Mouse (Mus musculus): ENCODE measurements around the gene Zfp54. TPM values are rescaled to one million over a fixed set of nuclear protein-coding genes. Genes with fewer than 3 reads are reported as not detected.
"Not testable (repeated sequence)": the region's sequence is repeated elsewhere in the genome, so short reads cannot be mapped to it uniquely, and the experiment has no call there.

Gene Zfp54
- polyA plus RNA-seq, 1 experiment from 2014 or later = 6.1 TPM

DNA sequence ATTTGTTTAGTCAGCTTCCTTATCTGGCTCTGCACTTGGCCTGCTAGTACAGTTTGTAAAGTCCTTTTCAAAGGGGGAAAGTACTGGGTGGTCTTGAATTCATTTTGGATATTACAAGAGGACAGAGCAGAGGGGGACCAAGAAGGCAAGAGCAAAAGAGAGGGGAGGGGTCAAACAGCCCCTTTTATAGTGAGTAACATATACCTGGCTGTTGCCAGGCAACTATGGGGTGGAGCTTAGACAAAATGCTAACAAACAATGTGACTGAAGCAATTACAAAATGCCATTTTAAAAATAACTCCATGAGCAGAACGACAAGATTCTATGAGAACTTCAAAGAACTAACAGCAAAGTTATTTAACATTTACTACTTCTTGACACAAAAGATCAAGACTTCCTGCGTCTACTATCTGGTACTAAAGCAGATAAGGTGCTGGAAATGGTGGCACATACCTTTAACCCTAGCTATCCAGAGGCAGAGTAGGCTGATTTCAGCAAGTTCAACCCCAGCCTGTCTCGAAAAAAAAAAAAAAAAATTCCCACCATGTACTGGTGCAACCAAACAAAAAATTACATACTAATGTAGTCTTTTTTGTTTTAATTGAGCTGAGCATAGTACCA lies 49.1 kb downstream of the Zfp54 start:
- WGBS = 60% methylated on average over 3 of the region's 3 CpGs

DNA sequence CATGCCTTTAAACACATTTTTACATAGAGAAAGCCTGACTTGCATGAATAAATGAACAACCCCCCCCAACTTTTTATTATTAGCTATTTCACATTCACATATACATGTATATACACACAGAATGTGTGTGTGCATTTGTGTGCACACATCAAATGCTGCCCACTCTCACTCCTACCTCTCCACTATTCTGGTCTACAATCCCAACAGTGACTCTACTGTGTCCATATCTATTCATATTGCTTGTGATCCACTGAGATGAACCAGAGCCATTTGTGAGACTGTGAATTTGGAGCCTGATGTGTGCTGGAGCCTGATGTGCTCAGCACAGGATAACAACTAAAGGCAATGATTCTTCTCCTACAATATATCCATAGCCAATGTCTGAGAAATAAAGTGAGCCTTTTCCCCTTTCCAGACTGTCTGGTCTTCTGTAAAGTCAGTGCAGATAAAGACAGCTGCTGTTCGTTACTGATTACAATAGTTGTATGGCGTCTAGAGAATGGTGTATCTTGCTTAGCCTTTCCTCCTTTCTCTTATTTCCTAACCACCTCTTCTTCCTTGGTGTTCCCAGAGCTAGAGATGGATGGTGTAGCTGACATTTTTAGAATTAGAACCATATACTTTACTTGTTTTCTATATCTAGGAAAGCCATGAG lies 49.8 kb downstream of the Zfp54 start:
- Histone ChIP-seq H3K4me1 (replicated peaks; ENCODE audit: control insufficient read depth, insufficient read depth, low read length) (0 out of 2 replicates have a peak, but pooled peaks cover 6% of the 10 kb centered on the region), H3K36me3 (ENCODE audit: control insufficient read depth, insufficient read depth, low read length) (no peaks in the 10 kb centered on the region), H3K4me3 (ENCODE audit: low read depth, low read length) (no peak overlapping the region), H3K4me2 (ENCODE audit: low read length) (no peak overlapping the region), H3K9me3 (ENCODE audit: control insufficient read depth, low read length) (no peaks in the 10 kb centered on the region), H3K9ac (ENCODE audit: low read length) (no peak overlapping the region), H3K27me3 (replicated peaks; ENCODE audit: control insufficient read depth, insufficient read depth, low read length) (no peaks in the 10 kb centered on the region), H3K27ac (ENCODE audit: low read depth) (no peak overlapping the region)
- DNase-seq (ENCODE audit: low spot score) (no peak), ATAC-seq (replicated peaks; ENCODE audit: low FRiP score, low TSS enrichment, low read depth) (no peak)
- WGBS = 35% methylated on average over 2 of the region's 2 CpGs

More for the DNA sequence above, 49.1 kb downstream of the Zfp54 start:
- no peaks in the 10 kb centered on the region for H3K36me3 ChIP-seq (ENCODE audit: control insufficient read depth, insufficient read depth, low read length)
- 0 out of 2 replicates have a peak, but pooled peaks have one; percentile 32 for ATAC-seq (replicated peaks; ENCODE audit: low FRiP score, low TSS enrichment, low read depth)
- H3K9me3 ChIP-seq (ENCODE audit: control insufficient read depth, low read length) = no peaks in the 10 kb centered on the region
- no peak overlapping the region for H3K4me3 ChIP-seq (ENCODE audit: low read depth, low read length)
- 0 out of 2 replicates have a peak, but pooled peaks cover 6% of the 10 kb centered on the region for H3K4me1 ChIP-seq (replicated peaks; ENCODE audit: control insufficient read depth, insufficient read depth, low read length)
- no peaks in the 10 kb centered on the region for H3K27me3 ChIP-seq (replicated peaks; ENCODE audit: control insufficient read depth, insufficient read depth, low read length)
- H3K27ac ChIP-seq (ENCODE audit: low read depth) = no peak overlapping the region
- no peak overlapping the region for H3K9ac ChIP-seq (ENCODE audit: low read length)
- no peak overlapping the region for H3K4me2 ChIP-seq (ENCODE audit: low read length)
- no peak for DNase-seq (ENCODE audit: low spot score)

GRCm38 (mm10) chr17:21473362-21474190 lies 50.5 kb downstream of the Zfp54 start:
- no peaks in the 10 kb centered on the region for H3K36me3 ChIP-seq (ENCODE audit: control insufficient read depth, insufficient read depth, low read length)
- no peaks in the 10 kb centered on the region for H3K27me3 ChIP-seq (replicated peaks; ENCODE audit: control insufficient read depth, insufficient read depth, low read length)
- H3K4me2 ChIP-seq (ENCODE audit: low read length) = peak overlapping the region; percentile 11; the same call in 1 of the 2 replicates
- H3K4me1 ChIP-seq (replicated peaks; ENCODE audit: control insufficient read depth, insufficient read depth, low read length) = 0 out of 2 replicates have a peak, but pooled peaks cover 6% of the 10 kb centered on the region
- DNase-seq (ENCODE audit: low spot score) = no peak
- H3K4me3 ChIP-seq (ENCODE audit: low read depth, low read length) = no peak overlapping the region
- 32% methylated on average over 14 of the region's 14 CpGs for WGBS
- H3K27ac ChIP-seq (ENCODE audit: low read depth) = no peak overlapping the region; the same call in 1 of the 2 replicates
- no peaks in the 10 kb centered on the region for H3K9me3 ChIP-seq (ENCODE audit: control insufficient read depth, low read length)
- H3K9ac ChIP-seq (ENCODE audit: low read length) = no peak overlapping the region
- peak; percentile 81 for ATAC-seq (replicated peaks; ENCODE audit: low FRiP score, low TSS enrichment, low read depth)

- not testable (repeated sequence) for H3K4me1 ChIP-seq (replicated peaks; ENCODE audit: control insufficient read depth, insufficient read depth, low read length); H3K9ac ChIP-seq (ENCODE audit: low read length); H3K27me3 ChIP-seq (replicated peaks; ENCODE audit: control insufficient read depth, insufficient read depth, low read length); H3K27ac ChIP-seq (ENCODE audit: low read depth); H3K4me3 ChIP-seq (ENCODE audit: low read depth, low read length); H3K4me2 ChIP-seq (ENCODE audit: low read length); ATAC-seq (replicated peaks; ENCODE audit: low FRiP score, low TSS enrichment, low read depth); H3K9me3 ChIP-seq (ENCODE audit: control insufficient read depth, low read length); DNase-seq (ENCODE audit: low spot score); H3K36me3 ChIP-seq (ENCODE audit: control insufficient read depth, insufficient read depth, low read length)
- 7% methylated on average over 7 of the region's 10 CpGs for WGBS
Measured at GRCm38 (mm10) chr17:21474729-21475128, 51.7 kb downstream of the Zfp54 start.

- H3K27ac ChIP-seq (ENCODE audit: low read depth); H3K4me2 ChIP-seq (ENCODE audit: low read length); H3K36me3 ChIP-seq (ENCODE audit: control insufficient read depth, insufficient read depth, low read length); DNase-seq (ENCODE audit: low spot score); H3K4me1 ChIP-seq (replicated peaks; ENCODE audit: control insufficient read depth, insufficient read depth, low read length); H3K4me3 ChIP-seq (ENCODE audit: low read depth, low read length); H3K9ac ChIP-seq (ENCODE audit: low read length); ATAC-seq (replicated peaks; ENCODE audit: low FRiP score, low TSS enrichment, low read depth); H3K9me3 ChIP-seq (ENCODE audit: control insufficient read depth, low read length); H3K27me3 ChIP-seq (replicated peaks; ENCODE audit: control insufficient read depth, insufficient read depth, low read length): not testable (repeated sequence)
- WGBS = 79% methylated on average over 1 of the region's 1 CpGs
Measured at GRCm38 (mm10) chr17:21475290-21475689, 52.3 kb downstream of the Zfp54 start.

DNA sequence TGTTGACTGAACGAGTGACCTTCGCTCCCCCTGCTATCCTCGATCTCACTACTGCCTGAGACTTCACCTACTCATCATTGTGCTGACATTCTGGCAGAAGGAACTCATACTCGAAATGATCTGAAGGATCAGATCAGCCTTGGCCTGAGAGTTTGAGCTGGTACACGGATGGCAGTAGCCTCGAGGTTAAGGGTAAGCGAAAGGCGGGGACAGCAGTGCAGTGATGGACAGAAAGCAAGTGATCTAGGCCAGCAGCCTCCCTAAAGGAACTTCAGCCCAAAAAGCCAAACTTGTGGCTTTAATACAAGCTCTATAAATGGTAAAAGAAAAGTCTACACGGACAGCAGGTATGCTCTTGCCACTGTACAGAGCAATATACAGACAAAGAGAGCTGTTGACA lies 53.3 kb downstream of the Zfp54 start:
- H3K4me2 ChIP-seq (ENCODE audit: low read length); H3K9me3 ChIP-seq (ENCODE audit: control insufficient read depth, low read length); H3K4me3 ChIP-seq (ENCODE audit: low read depth, low read length); ATAC-seq (replicated peaks; ENCODE audit: low FRiP score, low TSS enrichment, low read depth); H3K36me3 ChIP-seq (ENCODE audit: control insufficient read depth, insufficient read depth, low read length); H3K9ac ChIP-seq (ENCODE audit: low read length); H3K27ac ChIP-seq (ENCODE audit: low read depth); H3K27me3 ChIP-seq (replicated peaks; ENCODE audit: control insufficient read depth, insufficient read depth, low read length); DNase-seq (ENCODE audit: low spot score); H3K4me1 ChIP-seq (replicated peaks; ENCODE audit: control insufficient read depth, insufficient read depth, low read length): not testable (repeated sequence)
- WGBS = 76% methylated on average over 4 of the region's 9 CpGs

DNA sequence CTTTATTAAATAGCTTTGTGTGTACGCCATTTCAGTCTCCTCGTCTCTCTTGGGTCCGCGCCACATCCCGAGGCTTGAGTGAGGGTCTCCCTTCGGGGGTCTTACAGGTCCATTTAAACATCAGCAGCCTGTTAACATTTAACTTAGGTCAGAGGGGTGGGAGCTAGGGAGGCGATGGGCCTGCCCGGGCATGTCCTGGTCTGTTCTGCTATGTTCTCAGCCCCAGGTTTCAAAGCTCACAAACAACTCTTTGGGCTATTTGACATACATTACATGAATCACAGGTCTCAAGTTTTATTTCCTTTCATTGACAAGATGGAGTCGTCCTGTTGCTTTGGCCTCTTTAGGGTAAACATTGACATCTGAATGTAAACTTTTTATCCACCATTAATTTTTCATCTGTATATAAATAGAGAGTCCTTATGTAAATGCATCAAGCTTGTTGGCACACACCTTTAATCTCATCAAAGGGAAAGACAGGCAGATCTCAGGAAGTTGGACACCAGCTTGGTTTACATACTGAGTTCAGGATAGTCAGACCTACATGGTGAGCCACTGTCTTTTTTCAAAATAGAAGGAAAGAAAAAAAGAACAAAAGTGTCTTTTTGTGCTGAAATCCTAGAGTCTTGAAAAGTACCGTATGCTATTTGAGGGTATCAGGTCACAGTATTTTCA lies 55.2 kb downstream of the Zfp54 start:
- H3K4me1 ChIP-seq (replicated peaks; ENCODE audit: control insufficient read depth, insufficient read depth, low read length); H3K9ac ChIP-seq (ENCODE audit: low read length); H3K4me3 ChIP-seq (ENCODE audit: low read depth, low read length); H3K27ac ChIP-seq (ENCODE audit: low read depth); ATAC-seq (replicated peaks; ENCODE audit: low FRiP score, low TSS enrichment, low read depth); H3K36me3 ChIP-seq (ENCODE audit: control insufficient read depth, insufficient read depth, low read length); H3K9me3 ChIP-seq (ENCODE audit: control insufficient read depth, low read length); H3K27me3 ChIP-seq (replicated peaks; ENCODE audit: control insufficient read depth, insufficient read depth, low read length); H3K4me2 ChIP-seq (ENCODE audit: low read length); DNase-seq (ENCODE audit: low spot score): not testable (repeated sequence)
- 63% methylated on average over 9 of the region's 10 CpGs for WGBS
